Mouse (Mus musculus) embryonic fibroblast, embryonic 13.5 days (primary cell): ENCODE data around the gene Ankrd33.

ENCODE experiments used
- CTCF ChIP-seq: IDR thresholded peaks from 2 replicates; pipeline ENCODE4 v1.5.1; 2011; ENCODE audit warnings: mild to moderate bottlenecking, control low read depth, low read length, moderate library complexity, borderline replicate concordance; ENCODE audit not compliant: insufficient read depth
- POLR2A ChIP-seq: IDR thresholded peaks from 2 replicates; pipeline ENCODE4 v1.6.1; 2011; ENCODE audit warnings: low read depth, mild to moderate bottlenecking, control low read depth, low read length, moderate library complexity

- TF ChIP-seq CTCF (no peak), POLR2A (no peak)
Observed at GRCm38 (mm10) chr15:101070762-101071161, 44.8 kb upstream of the Ankrd33 start.
